Mouse (Mus musculus) gastrocnemius, adult 18-20 months (tissue): ENCODE measurements around the gene Spats1. TPM values are rescaled to one million over a fixed set of nuclear protein-coding genes. Genes with fewer than 3 reads are reported as not detected.
A peak's percentile ranks its signal among the peaks of the same experiment; 100 is the strongest.

Experiments
- DNase-seq: peaks from one replicate; pipeline ENCODE4 v3.0.0; 2021; ENCODE audit warnings: low spot score
- long read RNA-seq, 2 experiments: library from polyadenylated mRNA; stranded (forward); transcript quantifications; one replicate each; pipeline ENCODE4 v2.0.0; 2021
- total RNA-seq, 2 experiments: library from RNA; stranded (reverse); gene quantifications; 2 replicates each; pipeline ENCODE4 v1.2.3; 2021

Gene Spats1
- not detected for total RNA-seq
- long read RNA-seq, experiment 1: 0 reads
- long read RNA-seq, experiment 2: 0 reads

DNA sequence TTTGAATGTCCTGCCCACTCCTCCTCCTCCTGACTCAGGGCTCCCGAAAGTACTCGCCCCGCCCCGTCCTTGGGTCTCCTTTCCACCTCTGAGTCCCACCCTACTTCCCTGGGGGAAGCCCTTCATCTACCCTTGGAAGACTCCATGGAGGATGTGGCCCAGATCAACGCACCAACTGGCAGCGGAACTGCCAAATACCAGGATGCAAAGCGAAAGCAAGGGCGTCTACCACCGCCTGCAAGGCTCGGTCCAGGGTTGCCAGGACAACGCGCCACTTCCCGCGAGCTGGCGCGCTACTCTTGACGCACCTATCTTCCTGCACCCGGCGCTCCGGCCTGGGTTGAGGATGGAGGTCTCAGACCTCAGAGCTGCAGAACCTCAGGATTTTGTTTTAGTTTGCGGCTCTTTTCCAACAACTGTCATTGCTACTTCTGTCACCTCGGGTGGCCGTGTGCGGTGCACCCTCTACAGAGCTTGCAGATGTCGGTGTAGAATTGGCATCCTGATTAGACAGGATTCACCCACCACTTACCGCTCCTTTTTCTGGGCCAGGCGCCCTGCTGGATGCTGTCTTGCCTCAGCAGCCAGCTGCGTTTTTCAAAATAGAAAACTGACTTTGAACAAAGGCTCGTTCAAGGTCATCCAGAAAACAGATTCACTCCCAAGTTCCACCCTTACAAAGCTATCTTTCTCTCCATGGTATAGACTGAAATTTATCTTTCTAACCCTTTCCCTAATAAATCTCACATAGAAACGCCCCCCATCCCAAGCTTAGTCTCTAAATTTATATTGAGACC, at the start of gene Spats1:
TSS of gene Spats1 (minus strand) at position 747 of the 797 bp plus-strand sequence.
- peak; percentile 14 for DNase-seq

DNA sequence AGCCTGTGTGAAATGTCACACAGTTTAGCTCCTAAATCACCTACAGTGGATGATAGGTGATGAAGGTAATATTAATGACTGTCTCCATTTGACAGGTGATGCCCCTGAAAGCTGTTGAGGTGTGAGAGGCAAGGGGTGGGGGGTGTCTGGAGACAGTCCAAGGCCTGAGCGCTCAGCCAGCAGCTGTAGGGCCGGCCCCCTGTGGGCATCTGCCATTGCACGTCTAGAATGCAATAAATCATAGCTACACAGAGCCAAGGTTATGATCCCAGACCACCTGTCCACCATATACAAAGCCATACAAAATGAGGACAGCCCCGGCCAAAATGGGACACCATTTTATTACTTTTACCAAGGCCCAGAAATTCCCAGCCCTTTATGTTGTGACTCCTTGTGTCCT, 49.7 kb upstream of the Spats1 start:
- no peak for DNase-seq

- no peak for DNase-seq
These were observed 48.0 kb upstream of the Spats1 start, which contains the start of gene Tcte1 for GRCm38 (mm10) chr17:45523263-45523662. Gene Tcte1 (plus strand): TSS chr17:45523434.

GRCm38 (mm10) chr17:45520136-45520535, 44.9 kb upstream of the Spats1 start:
- no peak for DNase-seq

DNA sequence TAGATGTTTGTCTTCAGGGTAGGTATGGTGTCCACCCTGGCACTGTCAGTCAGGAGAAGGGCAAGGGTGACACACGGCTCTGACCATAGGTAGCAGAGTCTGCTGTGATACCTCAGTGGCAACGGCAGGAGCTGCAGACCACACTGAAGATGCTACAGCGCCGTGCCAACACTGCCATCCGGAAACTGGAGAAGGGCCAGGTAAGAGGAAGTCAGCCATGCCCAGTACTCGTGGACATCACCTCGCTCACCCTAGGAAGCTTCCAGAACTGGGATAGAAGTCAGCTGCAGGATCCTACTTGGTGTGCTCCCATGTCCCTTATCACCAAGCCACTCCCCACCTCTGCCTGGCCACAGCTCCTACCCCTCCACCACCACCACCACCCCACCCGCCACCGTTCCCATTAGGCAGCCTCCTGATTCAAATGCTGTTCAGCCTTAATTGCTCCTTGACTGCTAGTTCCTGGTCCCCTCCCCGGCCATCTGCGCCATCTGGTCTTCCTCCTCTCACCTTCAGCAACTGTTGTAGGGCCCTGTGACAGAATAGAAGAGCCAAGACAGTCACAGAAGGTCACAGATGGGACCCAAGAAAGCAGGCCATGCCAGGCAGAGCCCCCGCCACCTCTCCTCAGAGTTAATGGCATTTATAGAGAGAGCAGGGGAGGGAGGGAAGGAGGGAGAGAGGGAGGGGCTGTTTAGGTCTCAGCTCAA, 43.7 kb upstream of the Spats1 start:
- no peak for DNase-seq

GRCm38 (mm10) chr17:45517549-45518215, 42.5 kb upstream of the Spats1 start:
- DNase-seq: no peak

GRCm38 (mm10) chr17:45517135-45517534, 41.9 kb upstream of the Spats1 start:
- DNase-seq: no peak

- peak; percentile 78 for DNase-seq
These were observed 41.3 kb upstream of the Spats1 start for GRCm38 (mm10) chr17:45516488-45516887.

- no peak for DNase-seq
These were observed 40.6 kb upstream of the Spats1 start for GRCm38 (mm10) chr17:45515806-45516205.

GRCm38 (mm10) chr17:45515204-45515726, 40.0 kb upstream of the Spats1 start:
- DNase-seq: no peak

GRCm38 (mm10) chr17:45511757-45512156, 36.5 kb upstream of the Spats1 start:
- no peak for DNase-seq

DNA sequence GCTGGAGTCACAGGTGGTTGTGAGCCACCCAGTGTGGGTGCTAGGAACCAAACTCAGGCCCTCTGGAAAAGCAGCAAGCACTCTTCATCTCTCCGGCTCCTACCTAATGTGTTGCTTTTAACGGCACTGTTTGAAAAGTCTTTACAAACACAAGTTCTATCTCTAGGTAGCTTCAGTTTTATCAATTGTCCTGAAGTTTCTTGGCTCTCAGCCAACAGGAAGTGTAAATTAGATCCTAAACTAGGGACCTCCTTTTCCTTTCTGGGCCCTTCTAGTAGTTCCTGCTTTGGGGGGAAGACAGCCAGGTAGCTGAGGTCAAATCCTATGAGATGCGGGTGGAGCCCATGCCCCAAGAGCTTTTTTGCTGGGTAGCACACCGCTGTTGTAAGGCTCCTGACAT, 35.7 kb upstream of the Spats1 start:
- no peak for DNase-seq

DNA sequence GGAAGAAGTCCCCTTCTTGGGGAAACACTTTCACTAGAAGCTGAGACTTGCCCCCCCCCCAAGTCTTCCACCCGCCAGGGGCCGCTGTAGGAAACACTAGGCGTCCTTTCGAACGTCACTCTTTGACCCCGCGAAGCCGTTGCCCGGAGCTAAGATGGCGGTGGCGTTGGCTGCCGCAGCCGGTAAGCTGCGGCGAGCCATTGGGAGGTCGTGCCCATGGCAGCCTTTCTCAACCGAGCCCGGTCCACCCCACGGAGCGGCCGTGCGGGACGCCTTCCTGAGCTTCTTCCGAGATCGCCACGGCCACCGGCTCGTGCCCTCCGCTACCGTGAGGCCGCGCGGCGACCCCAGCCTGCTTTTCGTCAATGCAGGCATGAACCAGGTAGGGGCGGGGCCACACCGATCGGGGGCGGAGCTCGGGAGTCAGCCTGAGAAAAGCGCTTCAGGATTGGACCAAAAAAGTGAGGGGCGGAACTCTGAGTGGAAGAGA, 31.5 kb upstream of the Spats1 start, which contains the start of gene Aars2:
TSS of gene Aars2 (plus strand) at position 142 of the 490 bp plus-strand sequence.
- peak; percentile 93 for DNase-seq

DNA sequence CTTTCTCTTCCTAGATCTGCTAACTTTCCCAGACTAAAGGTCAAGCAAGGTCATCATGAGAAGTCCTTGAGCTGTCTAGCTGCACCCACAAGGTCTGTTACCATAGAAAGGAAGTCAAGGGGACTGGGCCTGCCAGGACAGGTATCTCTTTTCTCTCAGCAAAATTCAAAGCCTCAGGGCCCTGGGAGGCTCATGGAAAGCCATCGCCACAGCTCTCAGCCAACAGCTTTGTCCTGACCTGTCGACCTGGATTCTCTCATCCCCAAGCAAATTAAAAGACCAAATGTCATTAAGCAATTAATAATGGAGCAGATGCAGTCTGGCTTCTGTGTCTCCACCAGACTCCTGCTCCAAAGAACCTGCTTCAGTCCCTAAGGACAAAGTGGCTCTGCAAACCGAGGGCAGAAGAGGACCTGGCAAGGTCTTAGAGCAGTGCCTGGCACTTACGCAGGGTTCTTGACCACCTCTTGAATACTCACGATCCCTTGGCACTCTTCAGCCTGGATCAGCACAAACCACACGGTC, 30.8 kb upstream of the Spats1 start:
- no peak for DNase-seq

- no peak for DNase-seq
These were observed 28.2 kb upstream of the Spats1 start for GRCm38 (mm10) chr17:45503301-45503973.

DNA sequence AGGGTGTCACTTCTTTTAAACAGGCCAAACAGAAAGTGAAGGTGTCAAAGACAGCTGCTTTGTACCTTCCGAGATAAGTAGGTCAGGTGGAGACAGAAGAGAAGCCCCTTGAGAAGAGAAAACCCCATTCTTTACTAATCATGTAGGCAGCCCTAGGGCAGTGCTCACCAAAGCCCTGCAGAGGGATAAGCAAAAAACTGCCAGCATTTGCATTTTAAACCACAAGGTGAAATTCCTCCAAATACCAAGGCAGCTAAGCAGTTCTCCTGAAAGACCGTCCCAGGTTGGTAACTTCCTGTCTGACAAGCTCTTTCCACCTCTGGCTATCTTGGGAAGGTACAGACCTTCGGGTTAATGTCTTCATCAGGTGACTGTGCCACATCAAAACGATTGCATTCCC, 27.1 kb upstream of the Spats1 start:
- no peak for DNase-seq

- no peak for DNase-seq
These were observed 25.8 kb upstream of the Spats1 start for GRCm38 (mm10) chr17:45500981-45501380.

DNA sequence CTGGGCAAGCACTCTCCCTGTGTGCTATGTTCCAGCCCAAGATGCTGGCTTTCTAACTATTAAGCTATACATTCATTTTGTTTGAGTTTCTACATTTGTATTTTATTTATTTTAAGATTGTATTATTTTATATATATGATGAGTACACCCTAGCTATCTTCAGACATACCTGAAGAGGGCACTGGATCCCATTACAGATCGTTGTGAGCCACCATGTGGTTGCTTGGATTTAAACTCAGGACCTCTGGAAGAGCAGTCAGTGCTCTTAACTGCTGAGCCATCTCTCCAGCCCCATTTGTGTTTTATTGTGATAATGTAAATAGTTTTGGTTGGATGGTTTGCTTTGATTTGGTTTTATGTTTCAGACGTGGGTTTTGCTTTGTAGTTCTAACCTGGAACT, 24.3 kb upstream of the Spats1 start:
- DNase-seq: no peak

DNA sequence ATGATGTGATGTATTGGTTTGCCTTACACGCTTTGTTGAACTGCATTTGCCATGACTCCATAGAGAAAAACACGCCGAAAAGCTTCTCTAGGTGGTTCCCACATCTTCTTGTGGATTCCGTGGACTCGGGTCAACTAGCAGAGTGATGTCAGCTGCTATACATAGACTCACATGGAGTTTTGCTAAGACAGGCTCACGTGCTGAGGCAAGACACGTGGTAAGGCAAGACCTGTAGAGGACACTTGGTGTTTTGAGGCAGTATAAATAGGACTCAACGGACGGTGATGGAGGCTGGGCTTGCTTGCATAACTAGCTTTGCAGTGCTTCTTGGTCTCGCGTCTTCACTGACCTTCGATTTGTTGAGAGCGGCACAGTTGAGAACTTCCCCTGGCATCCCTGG, 23.2 kb upstream of the Spats1 start:
- DNase-seq: no peak

DNA sequence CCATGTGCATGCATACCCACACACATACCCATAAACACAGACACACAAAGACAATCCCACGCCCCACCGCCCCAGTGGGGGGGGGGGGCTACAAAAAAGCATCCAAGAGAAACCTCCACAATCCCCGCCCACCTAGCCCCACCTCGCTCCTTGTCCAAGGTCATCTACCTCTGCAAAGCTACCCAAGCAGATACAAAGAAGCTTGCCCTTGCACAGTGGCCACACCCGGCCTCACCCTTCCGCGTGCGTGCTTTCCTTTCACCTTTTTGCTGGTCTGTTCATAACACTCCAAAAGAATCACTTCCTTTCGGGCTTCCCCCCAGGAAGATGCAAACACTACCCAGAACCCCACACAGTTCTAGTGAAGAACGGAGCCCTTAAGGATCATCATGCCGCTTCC, 20.2 kb upstream of the Spats1 start:
- DNase-seq: no peak
